Mouse (Mus musculus) hematopoietic stem cell, adult 5-6 weeks (primary cell): Measurements from ENCODE around the gene Cdc34. TPM values are rescaled to one million over a fixed set of nuclear protein-coding genes. Genes with fewer than 3 reads are reported as not detected.

Source experiments
- ATAC-seq, 2 experiments: fragments of 125-278 bp in 1 of 2; replicated peaks in 1 of 2; 2 replicates each; pipeline ENCODE4 v1.8.0; 2016 to 2017; ENCODE audit warnings: inconsistent platforms in 2 of 2, mild to moderate bottlenecking in 2 of 2, moderate number of reproducible peaks in 2 of 2, low read depth in 1 of 2, moderate TSS enrichment in 1 of 2; ENCODE audit not compliant: low FRiP score in 2 of 2, poor library complexity in 2 of 2, severe bottlenecking in 2 of 2, insufficient read depth in 1 of 2, low TSS enrichment in 1 of 2
- total RNA-seq: library from RNA; stranded (forward); fragments of 172-1452, 232-1000 nt; gene quantifications from 2 replicates; pipeline ENCODE4 v1.2.3, GENCODE M21; 2017

The Cdc34 gene
- total RNA-seq, 1 experiment from 2014 or later = 64.2 TPM

GRCm38 (mm10) chr10:79728323-79729249 is 46.6 kb downstream of the Cdc34 start:
- ATAC-seq = no peak

- 0 out of 4 replicates have a peak, but pooled peaks of 1 of the 2 experiments have one; percentile 19 for ATAC-seq
Observed at GRCm38 (mm10) chr10:79729357-79729965, 47.5 kb downstream of the Cdc34 start.

DNA sequence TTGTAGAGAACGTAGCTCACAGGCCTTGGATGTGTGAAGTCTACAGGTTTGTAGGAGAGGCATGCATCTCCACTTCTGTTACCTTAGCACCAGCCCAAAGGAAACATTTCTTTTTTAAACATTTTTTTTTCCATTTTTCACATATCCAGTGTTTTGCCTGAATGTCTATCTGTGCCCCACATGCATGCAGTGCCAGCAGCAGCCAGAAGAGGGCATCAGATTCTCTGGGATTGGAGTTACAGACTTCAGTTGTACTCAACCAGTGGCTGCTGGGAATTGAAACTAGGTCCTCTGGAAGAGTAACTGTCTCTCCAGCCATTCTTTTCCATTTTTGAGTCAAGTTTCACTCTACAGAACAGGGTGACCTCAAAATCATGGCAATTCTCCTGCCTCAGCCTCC is 50.5 kb downstream of the Cdc34 start:
- ATAC-seq = no peak

- ATAC-seq = no peak
Observed at GRCm38 (mm10) chr10:79733847-79734246, 51.9 kb downstream of the Cdc34 start.

- no peak for ATAC-seq
Observed at GRCm38 (mm10) chr10:79735361-79735760, 53.4 kb downstream of the Cdc34 start.

GRCm38 (mm10) chr10:79736706-79737105 is 54.7 kb downstream of the Cdc34 start:
- no peak for ATAC-seq

Other genes starting within 250 kb of the Cdc34 start
- not detected in 2 replicates for gene Vmn2r83, start 213.5 kb upstream of the Cdc34 start, total RNA-seq
- gene Plpp2, start 148.4 kb upstream of the Cdc34 start, total RNA-seq = 7.4 and 11.1 TPM in 2 replicates
- gene Mier2, start 127.0 kb upstream of the Cdc34 start, total RNA-seq = 17.9 and 18.5 TPM in 2 replicates
- gene Theg, start 94.9 kb upstream of the Cdc34 start, total RNA-seq = not detected in 2 replicates
- gene C2cd4c, start 68.2 kb upstream of the Cdc34 start, total RNA-seq = 0.10 TPM in 1 of 2 replicates, not detected in the other
- gene Shc2, start 44.3 kb upstream of the Cdc34 start, total RNA-seq = not detected in 2 replicates
- not detected in 2 replicates for gene Odf3l2, start 36.5 kb upstream of the Cdc34 start, total RNA-seq
- gene Madcam1, start 17.6 kb upstream of the Cdc34 start, total RNA-seq = not detected in 2 replicates
- 0.50 and 7.2 TPM in 2 replicates for gene Tpgs1, start 12.8 kb upstream of the Cdc34 start, total RNA-seq
- gene Gzmm, start 6.8 kb downstream of the Cdc34 start, total RNA-seq = 0.94 TPM in 1 of 2 replicates, not detected in the other
- 203 and 235 TPM in 2 replicates for gene Bsg, start 22.3 kb downstream of the Cdc34 start, total RNA-seq
- 0.44 TPM in 1 of 2 replicates, not detected in the other for gene Hcn2, start 34.4 kb downstream of the Cdc34 start, total RNA-seq
- 10.9 and 12.1 TPM in 2 replicates for gene Polrmt, start 64.4 kb downstream of the Cdc34 start, total RNA-seq
- not detected in 2 replicates for gene Fgf22, start 72.9 kb downstream of the Cdc34 start, total RNA-seq
- 16.1 and 21.7 TPM in 2 replicates for gene Rnf126, start 84.8 kb downstream of the Cdc34 start, total RNA-seq
- gene Fstl3, start 95.1 kb downstream of the Cdc34 start, total RNA-seq = 0.99 and 1.6 TPM in 2 replicates
- 10.0 and 18.4 TPM in 2 replicates for gene Prss57, start 108.8 kb downstream of the Cdc34 start, total RNA-seq
- gene Palm, start 111.4 kb downstream of the Cdc34 start, total RNA-seq = 8.8 and 12.4 TPM in 2 replicates
- 0.13 TPM in 1 of 2 replicates, not detected in the other for gene Misp, start 138.8 kb downstream of the Cdc34 start, total RNA-seq
- gene Ptbp1, start 172.2 kb downstream of the Cdc34 start, total RNA-seq = 165 and 178 TPM in 2 replicates
- gene Prtn3, start 192.3 kb downstream of the Cdc34 start, total RNA-seq = 25.6 and 141 TPM in 2 replicates
- gene Plppr3, start 192.4 kb downstream of the Cdc34 start, total RNA-seq = 67.8 and 93.7 TPM in 2 replicates
- 41.4 and 147 TPM in 2 replicates for gene Elane, start 204.1 kb downstream of the Cdc34 start, total RNA-seq
- gene Cfd, start 208.7 kb downstream of the Cdc34 start, total RNA-seq = not detected in 2 replicates
- 26.8 and 34.2 TPM in 2 replicates for gene Med16, start 226.7 kb downstream of the Cdc34 start, total RNA-seq
- gene Gm26602, start 228.7 kb downstream of the Cdc34 start, total RNA-seq = not detected in 2 replicates
- 0.10 and 0.19 TPM in 2 replicates for gene Kiss1r, start 234.8 kb downstream of the Cdc34 start, total RNA-seq
- 56.9 and 83.5 TPM in 2 replicates for gene R3hdm4, start 239.0 kb downstream of the Cdc34 start, total RNA-seq
- 7.6 and 10.1 TPM in 2 replicates for gene Arid3a, start 244.8 kb downstream of the Cdc34 start, total RNA-seq